Mouse (Mus musculus) midbrain, postnatal 0 days (tissue): ENCODE data around the gene Atp5g2. TPM values are rescaled to one million over a fixed set of nuclear protein-coding genes. Genes with fewer than 3 reads are reported as not detected.

Experiments used
- ATAC-seq: fragments of 200-750 bp; cut with Nextera tagmentation; 2 replicates; pipeline ENCODE4 v1.8.0; 2017; ENCODE audit warnings: moderate number of reproducible peaks, mild to moderate bottlenecking, moderate TSS enrichment, moderate library complexity; ENCODE audit not compliant: low FRiP score
- DNase-seq: peaks from one replicate; pipeline ENCODE4 v3.0.0-alpha.2; 2015; ENCODE audit warnings: low spot score
- H3K27ac ChIP-seq: fragments of 300-500 bp; sonication (generic); 2 replicates; pipeline ENCODE4 v1.5.1; 2014; ENCODE audit warnings: low read depth, mild to moderate bottlenecking, low read length, mixed read lengths
- H3K27me3 ChIP-seq: fragments of 300-500 bp; sonication (generic); 2 replicates; pipeline ENCODE4 v1.6.1; 2014; ENCODE audit warnings: low read length, control low read depth, mixed read lengths; ENCODE audit not compliant: insufficient read depth
- H3K36me3 ChIP-seq: fragments of 300-500 bp; sonication (generic); 2 replicates; pipeline ENCODE4 v1.6.1; 2014; ENCODE audit warnings: low read length, control low read depth, mixed read lengths; ENCODE audit not compliant: insufficient read depth
- H3K4me1 ChIP-seq: fragments of 300-500 bp; sonication (generic); 2 replicates; pipeline ENCODE4 v1.6.1; 2014; ENCODE audit warnings: mild to moderate bottlenecking, control low read depth, antibody characterized with exemption, low read length, mixed read lengths; ENCODE audit not compliant: insufficient read depth
- H3K4me2 ChIP-seq: fragments of 300-500 bp; sonication (generic); 2 replicates; pipeline ENCODE4 v1.6.1; 2014; ENCODE audit warnings: low read depth, mild to moderate bottlenecking, low read length, mixed read lengths; ENCODE audit not compliant: poor library complexity, severe bottlenecking
- H3K4me3 ChIP-seq: fragments of 300-500 bp; sonication (generic); 2 replicates; pipeline ENCODE4 v1.5.1; 2014; ENCODE audit warnings: low read depth, mild to moderate bottlenecking, low read length, moderate library complexity
- H3K9ac ChIP-seq: fragments of 300-500 bp; sonication (generic); replicated peaks from 2 replicates; pipeline ENCODE4 v1.6.1; 2014; ENCODE audit warnings: mild to moderate bottlenecking, low read length, moderate library complexity, mixed read lengths; ENCODE audit not compliant: poor library complexity, severe bottlenecking
- H3K9me3 ChIP-seq: fragments of 300-500 bp; sonication (generic); 2 replicates; pipeline ENCODE4 v1.6.1; 2016; ENCODE audit warnings: low read length, control low read depth
- CTCF ChIP-seq: IDR thresholded peaks from 2 replicates; pipeline ENCODE4 v1.5.1; 2016; ENCODE audit warnings: antibody characterized with exemption, mild to moderate bottlenecking
- WGBS: fragments of 180-500 bp; shearing (Covaris S2); extraction: QIAGEN DNeasy Blood & Tissue Kit; methylation state at CpG from one replicate; pipeline ENCODE4 v1.1.7; 2014; 5-methylcytosine and 5-hydroxymethylcytosine counted together
- polyA plus RNA-seq: library from polyadenylated mRNA; unstranded; fragments of >200 nt; fragmentation: Nextera tagmentation; extraction: Ambion mirVana; gene quantifications from 2 replicates; pipeline ENCODE4 v1.2.1, GENCODE M21; 2015
- total RNA-seq: library from RNA; depleted of rRNA; stranded (reverse); fragments of >200 nt; gene quantifications from 2 replicates; pipeline ENCODE4 v1.2.3, GENCODE M21; 2014

Gene Atp5g2
- total and polyA plus RNA-seq, 2 experiments from 2014 or later, result 54.4 to 348 TPM

GRCm38 (mm10) chr15:102625687-102626055 is 46.5 kb downstream of the Atp5g2 start:
- DNase-seq (no peak), ATAC-seq (peak; percentile 44)
- 2% methylated on average over 18 of the region's 18 CpGs for WGBS
- 0 out of 2 replicates have a peak, but pooled peaks have one; percentile 20 for TF ChIP-seq CTCF
- no peaks in the 10 kb centered on the region for H3K4me1 ChIP-seq
- H3K9ac ChIP-seq, result peak overlapping the region; percentile 64
- H3K4me3 ChIP-seq, result peak overlapping the region; percentile 65
- H3K27me3 ChIP-seq, result no peaks in the 10 kb centered on the region
- H3K27ac ChIP-seq, result peak overlapping the region; percentile 90
- peak overlapping the region; percentile 89 for H3K4me2 ChIP-seq
- H3K36me3 ChIP-seq, result no peaks in the 10 kb centered on the region
- no peaks in the 10 kb centered on the region for H3K9me3 ChIP-seq

GRCm38 (mm10) chr15:102624970-102625686 is 47.0 kb downstream of the Atp5g2 start, which contains the start of the genes Gm28047 and Atf7:
Gene Gm28047, minus strand, starts transcription at chr15:102625067.
Gene Atf7, minus strand, starts transcription at chr15:102625464.
- WGBS, result under 1% methylated on average over 50 of the region's 51 CpGs
- TF ChIP-seq CTCF, result no peak; the same call in 1 of the 2 replicates
- ATAC-seq, result peak; percentile 99

GRCm38 (mm10) chr15:102624291-102624969 is 47.7 kb downstream of the Atp5g2 start:
- Histone ChIP-seq H3K4me3 (peak overlapping the region; percentile 65), H3K9ac (peak overlapping the region; percentile 64), H3K4me2 (peak overlapping the region; percentile 89), H3K36me3 (no peaks in the 10 kb centered on the region), H3K27me3 (no peaks in the 10 kb centered on the region), H3K4me1 (no peaks in the 10 kb centered on the region), H3K9me3 (no peaks in the 10 kb centered on the region), H3K27ac (peak overlapping the region; percentile 90)
- WGBS, result 2% methylated on average over 17 of the region's 17 CpGs
- TF ChIP-seq CTCF, result no peak
- ATAC-seq, result no peak
- peak; percentile 32 for DNase-seq

More at GRCm38 (mm10) chr15:102624970-102625686, 47.0 kb downstream of the Atp5g2 start, which contains the start of the genes Gm28047 and Atf7:
- peak within 1 kb of the TSS; percentile 89 for H3K4me2 ChIP-seq
- no peaks in the 10 kb centered on the region for H3K4me1 ChIP-seq
- peak; percentile 98 for DNase-seq
- H3K27me3 ChIP-seq, result no peaks in the 10 kb centered on the region
- peak within 1 kb of the TSS; percentile 90 for H3K27ac ChIP-seq
- peak within 1 kb of the TSS; percentile 65 for H3K4me3 ChIP-seq
- no peaks in the 10 kb centered on the region for H3K36me3 ChIP-seq
- no peaks in the 10 kb centered on the region for H3K9me3 ChIP-seq
- peak within 1 kb of the TSS; percentile 64 for H3K9ac ChIP-seq

- Histone ChIP-seq H3K27ac (no peak overlapping the region), H3K36me3 (no peaks in the 10 kb centered on the region), H3K4me3 (no peak overlapping the region), H3K4me2 (no peak overlapping the region), H3K9me3 (no peaks in the 10 kb centered on the region), H3K9ac (no peak overlapping the region), H3K4me1 (no peaks in the 10 kb centered on the region), H3K27me3 (no peaks in the 10 kb centered on the region)
- WGBS, result 91% methylated on average over 3 of the region's 3 CpGs
- DNase-seq (no peak), ATAC-seq (no peak)
- no peak for TF ChIP-seq CTCF
Measured at GRCm38 (mm10) chr15:102623121-102623520, 49.0 kb downstream of the Atp5g2 start.

- no peak for ATAC-seq
Measured at GRCm38 (mm10) chr15:102622536-102622935, 49.6 kb downstream of the Atp5g2 start.

GRCm38 (mm10) chr15:102620765-102621164 is 51.4 kb downstream of the Atp5g2 start:
- Histone ChIP-seq H3K9ac (no peak overlapping the region), H3K4me3 (no peak overlapping the region), H3K4me2 (no peak overlapping the region), H3K27me3 (no peaks in the 10 kb centered on the region), H3K27ac (no peak overlapping the region), H3K36me3 (no peaks in the 10 kb centered on the region), H3K4me1 (no peaks in the 10 kb centered on the region), H3K9me3 (no peaks in the 10 kb centered on the region)
- peak; percentile 17 for TF ChIP-seq CTCF
- DNase-seq (no peak), ATAC-seq (no peak)
- 80% methylated on average over 1 of the region's 1 CpGs for WGBS

More at GRCm38 (mm10) chr15:102622536-102622935, 49.6 kb downstream of the Atp5g2 start:
- no peaks in the 10 kb centered on the region for H3K36me3 ChIP-seq
- H3K4me3 ChIP-seq, result no peak overlapping the region
- TF ChIP-seq CTCF, result no peak
- H3K9ac ChIP-seq, result no peak overlapping the region
- H3K27ac ChIP-seq, result no peak overlapping the region
- no peaks in the 10 kb centered on the region for H3K27me3 ChIP-seq
- DNase-seq, result no peak
- H3K9me3 ChIP-seq, result no peaks in the 10 kb centered on the region
- no peak overlapping the region for H3K4me2 ChIP-seq
- no peaks in the 10 kb centered on the region for H3K4me1 ChIP-seq
